Mouse (Mus musculus) cortical plate, adult 2 months (tissue): ENCODE data around the gene Ttc21a.

Source experiments
- CTCF ChIP-seq: fragments of 200-500 bp; IDR thresholded peaks from 2 replicates; pipeline ENCODE4 v1.5.1; 2011; ENCODE audit warnings: mild to moderate bottlenecking, control low read depth, low read length; ENCODE audit not compliant: insufficient read depth; ENCODE audit errors: extremely low read depth
- POLR2A ChIP-seq: fragments of 200-500 bp; IDR thresholded peaks from 2 replicates; pipeline ENCODE4 v1.6.1; 2011; ENCODE audit warnings: mild to moderate bottlenecking, low read length, control low read depth; ENCODE audit not compliant: insufficient read depth; ENCODE audit errors: extremely low read depth

DNA sequence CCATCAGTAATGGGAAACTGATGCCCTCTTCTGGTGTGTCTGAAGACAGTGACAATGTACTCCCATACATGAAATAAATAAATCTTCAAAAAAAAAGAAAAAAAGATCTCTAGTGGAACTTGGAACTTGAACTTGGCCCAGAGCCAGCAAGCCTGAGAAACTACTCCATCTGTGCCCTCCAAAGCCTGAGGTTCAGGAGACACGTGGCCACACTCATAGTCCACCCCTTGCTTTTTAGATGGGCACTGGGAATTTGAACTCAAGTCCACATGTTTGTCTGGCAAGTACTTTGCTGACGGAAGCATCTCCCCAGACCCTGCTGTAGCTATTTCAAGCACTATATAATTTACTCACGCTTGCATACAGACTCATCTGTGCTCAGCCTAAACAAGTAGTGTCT lies 27.8 kb downstream of the Ttc21a start:
- no peak for TF ChIP-seq CTCF
- TF ChIP-seq POLR2A, result no peak
